Mouse (Mus musculus) embryonic stem cell, embryonic (primary cell): ENCODE results near the gene Flnc.

ENCODE experiments used
- CTCF ChIA-PET, 4 experiments: fragments of 300-600 bp in 2 of 4; fragments of 350-600 bp in 2 of 4; sonication (Branson Sonifier 250); formaldehyde crosslinking; loops; one replicate each; lab custom pipeline; 2022; ENCODE audit warnings: inconsistent platforms in 2 of 4; lab: Charles Lee
- POLR2A ChIA-PET, 4 experiments: fragments of 300-600 bp in 2 of 4; fragments of 350-600 bp in 2 of 4; sonication (Branson Sonifier 250); formaldehyde crosslinking; loops; one replicate each; lab custom pipeline; 2022; ENCODE audit warnings: antibody characterized with exemption in 4 of 4, inconsistent platforms in 1 of 4; lab: Charles Lee

Flnc gene

DNA sequence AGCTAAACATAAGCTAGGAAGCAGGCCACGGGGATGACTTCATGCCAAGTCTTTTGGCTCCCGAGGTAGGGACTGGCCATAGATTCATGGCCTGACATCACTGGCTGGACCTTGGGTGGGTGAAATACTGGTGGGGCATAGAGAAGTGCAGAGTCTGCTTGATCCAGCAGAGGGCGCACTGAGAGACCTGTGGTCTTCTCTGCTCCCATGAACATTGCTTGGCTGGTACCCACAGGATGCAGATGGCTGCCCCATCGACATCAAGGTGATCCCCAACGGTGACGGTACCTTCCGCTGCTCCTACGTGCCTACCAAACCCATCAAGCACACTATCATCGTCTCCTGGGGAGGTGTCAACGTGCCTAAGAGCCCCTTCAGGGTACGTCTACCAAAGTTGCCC lies 11.7 kb downstream of the Flnc start:
- CTCF ChIA-PET, result interaction anchor here in 3 of 4 experiments (0.6 to 1.8 kb wide), 6 partner anchors 9 to 72 kb away, joined by 3 to 5 read pairs (median 4); partner anchors contain the start of gene Atp6v1f (in 1 of the 3)
- POLR2A ChIA-PET, result interaction anchor here in 2 of 4 experiments (0.6 to 2.4 kb wide), 3 partner anchors 8 to 558 kb away, joined by 3 to 7 read pairs (median 3); no protein-coding TSS in a partner anchor

DNA sequence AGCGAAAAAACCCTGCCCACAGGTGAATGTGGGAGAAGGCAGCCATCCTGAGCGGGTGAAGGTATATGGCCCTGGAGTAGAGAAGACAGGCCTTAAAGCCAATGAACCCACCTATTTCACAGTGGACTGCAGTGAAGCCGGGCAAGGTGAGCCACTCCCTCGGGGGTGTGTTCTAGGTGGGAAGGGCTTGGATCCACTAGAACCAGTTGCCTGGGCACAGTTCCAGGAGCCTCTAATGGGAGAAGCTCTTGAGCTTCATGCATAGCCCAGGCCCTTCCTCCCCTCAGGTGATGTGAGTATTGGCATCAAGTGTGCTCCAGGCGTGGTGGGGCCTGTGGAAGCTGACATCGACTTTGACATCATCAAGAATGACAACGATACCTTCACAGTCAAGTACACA lies 12.3 kb downstream of the Flnc start:
- ChIA-PET CTCF (interaction anchor here in 2 of 4 experiments (1.1 to 1.8 kb wide), 2 partner anchors 11 to 72 kb away, joined by 3 to 5 read pairs; no protein-coding TSS in a partner anchor), POLR2A (interaction anchor here in 2 of 4 experiments (0.6 to 2.4 kb wide), 6 partner anchors 9 to 559 kb away, joined by 3 to 7 read pairs (median 4); partner anchors contain the start of gene Calu (in 1 of the 2))

DNA sequence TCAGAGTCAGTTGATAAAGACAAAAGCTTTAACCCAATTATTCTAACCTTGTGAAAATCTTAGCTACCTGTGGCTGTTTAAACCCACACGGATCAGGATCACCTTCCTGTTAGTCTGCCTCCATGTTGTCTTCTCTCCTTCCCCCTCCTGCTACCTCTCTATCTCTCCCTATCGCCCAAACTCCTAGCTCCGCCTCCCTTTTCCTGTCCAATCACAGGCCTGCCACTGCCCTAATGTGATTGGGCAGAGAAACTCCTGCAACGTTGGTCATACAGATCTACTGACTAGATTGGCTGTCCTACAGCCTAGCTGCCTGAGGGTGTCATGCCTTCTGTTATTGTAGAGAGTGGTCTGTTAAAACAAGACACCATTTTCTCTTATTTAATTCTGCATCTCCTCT lies 16.8 kb downstream of the Flnc start:
- ChIA-PET CTCF (interaction anchor here in 1 of 4 experiments (0.5 to 1.4 kb wide), 3 partner anchors 18 to 100 kb away, joined by 3 read pairs; no protein-coding TSS in a partner anchor), POLR2A (interaction anchor here in 3 of 4 experiments (0.6 to 4.4 kb wide), 20 partner anchors 7 to 230 kb away, joined by 3 to 36 read pairs (median 5); partner anchors contain the start of genes Atp6v1f (in 3 of the 3), Calu (in 2 of the 3), Ccdc136 (in 1 of the 3) and Flnc (in 1 of the 3))

DNA sequence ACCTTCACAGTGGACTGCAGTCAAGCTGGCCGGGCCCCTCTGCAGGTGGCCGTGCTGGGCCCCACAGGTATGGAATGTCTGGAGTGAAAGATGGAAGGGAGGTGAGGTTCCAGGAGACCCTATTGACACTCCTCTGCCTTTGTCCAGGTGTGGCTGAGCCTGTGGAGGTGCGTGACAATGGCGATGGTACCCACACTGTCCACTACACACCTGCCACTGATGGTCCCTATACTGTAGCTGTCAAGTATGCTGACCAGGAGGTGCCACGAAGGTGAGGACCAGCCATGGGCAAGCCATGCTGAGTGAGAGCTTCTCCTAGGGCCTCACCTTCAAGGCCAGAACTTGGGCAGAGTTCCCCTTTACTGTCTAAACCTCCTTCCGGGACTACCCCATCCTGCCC lies 17.6 kb downstream of the Flnc start:
- POLR2A ChIA-PET, result interaction anchor here in 3 of 4 experiments (0.6 to 4.4 kb wide), 10 partner anchors 10 to 218 kb away, joined by 3 to 36 read pairs (median 9); partner anchors contain the start of genes Atp6v1f (in 3 of the 3) and Flnc (in 1 of the 3)

DNA sequence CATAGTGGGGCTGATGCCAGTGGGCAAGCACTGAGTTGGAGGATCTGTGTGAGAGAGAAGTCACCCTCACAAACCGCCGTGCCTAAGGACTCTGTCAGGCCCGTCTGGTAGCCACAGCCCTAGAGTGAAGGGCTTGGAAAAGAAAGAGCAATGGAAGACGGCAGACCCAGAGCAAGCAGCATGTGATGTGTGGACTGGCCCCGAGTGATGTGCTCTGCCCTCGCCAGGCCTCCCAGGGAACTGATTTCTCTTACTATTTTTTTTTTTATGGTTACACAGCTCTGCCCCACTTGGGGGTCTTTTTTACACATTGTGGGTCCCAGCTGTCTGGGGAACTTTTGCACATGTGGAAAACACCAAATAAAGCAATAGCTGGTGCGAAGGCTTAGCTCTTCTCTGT lies 28.4 kb downstream of the Flnc start:
- ChIA-PET POLR2A (interaction anchor here in 2 of 4 experiments (0.5 to 2.4 kb wide), 5 partner anchors 9 to 152 kb away, joined by 3 to 9 read pairs (median 5); partner anchors contain the start of gene Tnpo3 (in 1 of the 2)), CTCF (interaction anchor here in 2 of 4 experiments (0.6 to 0.9 kb wide), 7 partner anchors 22 to 531 kb away, joined by 3 to 5 read pairs (median 3); no protein-coding TSS in a partner anchor)

More for the DNA sequence above, 17.6 kb downstream of the Flnc start:
- CTCF ChIA-PET, result no interaction called here

DNA sequence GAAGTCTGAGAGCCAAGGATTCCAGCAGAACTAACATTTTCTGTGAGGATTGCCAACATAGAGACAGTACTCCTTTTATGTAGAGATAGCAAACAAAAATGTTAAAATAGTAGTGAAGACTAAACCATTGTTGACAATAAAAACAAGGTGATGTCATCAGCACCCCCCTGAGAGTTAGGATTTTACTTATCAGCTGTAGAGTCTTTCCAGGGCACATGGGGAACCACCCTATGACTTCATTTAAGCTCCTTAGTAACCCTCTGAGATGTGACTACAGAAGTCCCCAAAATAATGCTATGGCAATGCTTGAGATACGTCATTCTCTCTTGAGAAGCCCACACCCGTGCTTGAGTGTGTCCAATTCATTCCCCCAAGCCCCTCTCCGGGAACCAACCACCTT lies 30.3 kb downstream of the Flnc start:
- CTCF ChIA-PET, result no interaction called here
- POLR2A ChIA-PET, result interaction anchor here in 1 of 4 experiments (2.1 kb wide), 1 partner anchor 10 kb away, joined by 8 read pairs; no protein-coding TSS in a partner anchor

DNA sequence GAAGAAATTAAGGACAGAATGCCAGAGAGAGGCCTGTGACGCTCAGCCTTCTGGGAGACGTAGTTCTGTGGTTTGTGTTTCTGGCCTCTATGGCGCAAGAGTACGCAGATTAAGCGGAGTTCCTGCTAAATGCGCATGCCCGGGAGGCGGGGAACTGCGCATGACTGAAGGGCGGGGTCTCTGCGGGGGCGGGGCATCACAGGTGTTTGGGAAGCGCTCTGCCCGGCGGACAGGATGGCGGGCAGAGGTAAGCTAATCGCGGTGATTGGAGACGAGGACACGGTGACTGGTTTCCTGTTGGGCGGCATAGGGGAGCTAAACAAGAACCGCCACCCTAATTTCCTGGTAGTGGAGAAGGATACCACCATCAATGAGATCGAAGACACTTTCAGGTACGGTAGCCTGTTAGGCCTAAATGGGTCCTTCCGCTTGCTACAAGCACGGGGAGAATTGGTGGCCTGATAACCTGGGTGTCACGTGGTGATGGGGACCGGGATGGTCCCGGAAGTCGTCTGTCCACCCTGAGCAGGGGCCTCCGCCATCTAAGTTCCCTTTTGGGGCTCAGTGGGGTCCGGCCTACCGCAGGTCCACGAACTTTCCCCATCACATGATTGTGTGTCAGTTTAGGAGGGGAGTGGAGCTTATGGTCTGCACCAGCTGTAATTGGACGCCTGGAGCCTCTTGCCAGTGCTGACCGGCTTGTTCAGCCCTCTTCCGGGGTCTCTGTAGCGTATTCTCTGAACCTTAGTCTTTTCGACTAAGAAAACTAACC lies 34.7 kb downstream of the Flnc start, which contains the start of gene Atp6v1f:
Atp6v1f (plus strand) TSS at position 136 of the 772 bp plus-strand sequence.
- POLR2A ChIA-PET, result interaction anchor here in 3 of 4 experiments (0.6 to 1.9 kb wide), 26 partner anchors 9 to 449 kb away, joined by 3 to 14 read pairs (median 4); partner anchors contain the start of genes Calu (in 2 of the 3), Hilpda (in 1 of the 3), Impdh1 (in 1 of the 3) and Strip2 (in 1 of the 3)
- CTCF ChIA-PET, result interaction anchor here in 3 of 4 experiments (0.6 to 1.8 kb wide), 6 partner anchors 17 to 340 kb away, joined by 3 to 6 read pairs (median 4); no protein-coding TSS in a partner anchor

DNA sequence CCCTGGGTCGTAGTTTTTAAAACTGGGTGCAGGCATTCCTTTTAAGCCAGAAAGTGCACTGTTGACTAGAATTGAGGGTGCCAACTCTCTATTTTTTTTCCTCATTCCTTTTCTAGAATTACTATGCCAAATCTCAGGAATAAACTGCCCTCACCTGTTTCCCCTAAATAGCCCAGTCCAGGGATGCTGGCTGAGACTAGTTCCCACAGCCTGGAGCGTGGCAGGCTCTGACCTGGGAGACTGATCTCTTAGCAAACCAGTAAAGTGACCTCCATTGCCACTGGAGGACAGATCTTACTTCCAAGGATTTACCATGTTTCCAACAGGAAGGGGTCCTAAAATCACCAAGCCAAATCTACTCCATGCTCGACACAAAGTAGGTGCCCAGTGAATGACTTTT lies 35.8 kb downstream of the Flnc start:
- ChIA-PET POLR2A (interaction anchor here in 2 of 4 experiments (0.6 to 1.9 kb wide), 15 partner anchors 9 to 253 kb away, joined by 3 to 13 read pairs (median 5); partner anchors contain the start of genes Calu (in 1 of the 2) and Impdh1 (in 1 of the 2)), CTCF (interaction anchor here in 2 of 4 experiments (1.1 to 1.8 kb wide), 2 partner anchors 19 to 25 kb away, joined by 3 to 4 read pairs; no protein-coding TSS in a partner anchor)

DNA sequence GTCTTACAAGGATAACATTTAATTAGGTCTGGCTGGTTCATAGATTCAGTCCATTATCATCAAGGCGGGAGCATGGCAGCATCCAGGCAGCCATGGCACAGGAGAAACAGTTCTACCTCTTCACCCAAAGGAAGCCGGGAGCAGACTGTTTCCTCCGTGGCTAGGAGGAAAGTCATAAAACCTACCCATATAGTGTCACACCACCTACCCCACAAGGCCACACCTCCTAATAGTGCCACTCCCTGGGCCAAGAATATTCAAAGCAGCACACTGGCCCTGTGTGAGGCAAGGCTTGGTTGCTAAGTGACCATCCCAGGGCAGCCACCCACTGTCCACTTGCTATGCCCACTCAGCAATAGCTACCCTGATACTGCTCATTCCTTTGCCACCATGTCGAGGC lies 38.1 kb downstream of the Flnc start, which contains the start of gene Atp6v1fnb:
Atp6v1fnb (plus strand) TSS at position 301 of the 400 bp plus-strand sequence.
- ChIA-PET POLR2A (no interaction called here), CTCF (no interaction called here)

DNA sequence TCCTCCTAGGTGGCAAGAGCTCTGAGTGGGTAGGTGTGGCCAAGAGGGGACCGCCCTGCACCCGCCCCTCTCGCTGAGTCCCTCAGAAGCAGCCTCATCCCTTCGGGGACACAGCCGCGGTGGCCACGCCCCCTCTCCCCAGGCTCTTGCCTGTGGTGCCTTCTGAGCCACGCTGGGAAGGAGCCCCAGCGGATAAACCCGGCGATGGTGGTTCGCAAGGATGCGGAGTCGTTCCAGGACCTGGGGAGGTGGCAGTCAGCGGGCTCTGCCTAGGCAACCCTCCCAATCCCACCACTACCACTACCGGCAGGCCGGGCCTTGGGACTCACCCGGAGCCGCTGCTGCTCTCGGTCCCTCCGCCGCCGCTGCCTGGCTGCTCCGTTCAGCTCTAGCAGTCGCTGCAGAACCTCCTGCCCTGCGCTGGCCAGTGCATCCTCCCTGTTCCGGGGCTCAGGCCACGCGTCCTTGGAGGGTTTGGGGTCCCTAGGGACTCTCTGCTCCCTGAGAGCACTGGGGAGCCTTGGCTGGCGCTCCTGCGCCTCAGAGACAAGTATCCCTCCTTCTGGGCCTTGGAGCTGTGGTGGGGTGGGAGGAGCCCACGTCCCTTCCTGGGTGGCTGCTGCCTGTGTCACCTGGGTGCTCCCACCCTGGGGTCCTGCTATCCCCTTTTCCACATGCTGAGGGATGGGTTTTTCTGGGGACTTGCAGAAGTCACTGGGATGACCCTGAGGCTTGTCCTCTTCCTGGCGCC lies 41.1 kb downstream of the Flnc start:
- ChIA-PET POLR2A (interaction anchor here in 3 of 4 experiments (0.7 to 2.9 kb wide), 37 partner anchors 9 to 826 kb away, joined by 3 to 16 read pairs (median 4); partner anchors contain the start of genes Calu (in 3 of the 3), Irf5 (in 2 of the 3), Hilpda (in 1 of the 3) and Rbm28 (in 1 of the 3)), CTCF (interaction anchor here in 2 of 4 experiments (0.7 to 2.1 kb wide), 10 partner anchors 10 to 385 kb away, joined by 3 to 9 read pairs (median 3); no protein-coding TSS in a partner anchor)

DNA sequence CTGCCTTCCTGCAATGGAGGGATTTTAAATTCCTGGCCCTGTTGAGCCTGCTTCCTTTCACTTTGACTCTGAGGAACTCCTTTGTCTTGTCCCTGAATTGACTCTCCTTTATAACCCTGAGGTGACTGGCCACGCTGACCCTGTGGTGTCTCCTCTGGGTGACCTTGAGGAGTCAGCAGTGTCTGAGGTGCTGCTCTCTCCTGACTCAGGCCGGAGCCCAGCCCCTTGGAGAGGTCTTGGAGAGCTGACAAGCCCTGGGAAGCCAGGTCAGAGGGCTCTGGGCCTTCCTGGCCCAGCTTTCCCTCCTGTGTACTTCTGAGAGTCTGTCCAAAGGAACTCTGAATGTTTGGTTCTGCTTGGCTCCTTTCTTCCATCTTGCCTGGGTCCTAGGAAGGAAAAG lies 41.7 kb downstream of the Flnc start:
- ChIA-PET CTCF (interaction anchor here in 1 of 4 experiments (1.1 to 2.1 kb wide), 4 partner anchors 10 to 71 kb away, joined by 3 to 9 read pairs (median 6); no protein-coding TSS in a partner anchor), POLR2A (interaction anchor here in 3 of 4 experiments (1.3 to 2.9 kb wide), 17 partner anchors 9 to 310 kb away, joined by 3 to 16 read pairs (median 6); partner anchors contain the start of genes Calu (in 1 of the 3) and Rbm28 (in 1 of the 3))

DNA sequence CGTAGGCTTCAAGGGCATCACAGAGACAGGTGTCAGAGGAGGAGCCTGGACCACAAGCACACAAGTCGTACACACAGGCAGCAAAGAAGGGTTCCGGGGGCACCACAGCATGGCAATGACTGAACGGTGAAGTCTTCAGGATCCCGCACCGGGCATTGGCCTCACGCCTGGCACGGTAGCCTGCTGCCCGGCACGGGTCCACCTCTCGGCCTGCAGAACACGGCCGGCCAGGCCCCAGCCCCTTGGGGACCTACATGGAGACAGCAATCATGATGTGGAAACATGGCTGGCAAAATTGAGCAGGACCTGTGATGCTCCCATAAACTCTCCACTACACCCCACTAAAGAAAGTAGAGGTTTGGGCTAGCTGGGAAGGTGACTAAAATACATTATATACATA lies 49.6 kb downstream of the Flnc start:
- POLR2A ChIA-PET, result interaction anchor here in 1 of 4 experiments (2.2 kb wide), 1 partner anchor 8 kb away, joined by 8 read pairs; no protein-coding TSS in a partner anchor
- CTCF ChIA-PET, result no interaction called here

DNA sequence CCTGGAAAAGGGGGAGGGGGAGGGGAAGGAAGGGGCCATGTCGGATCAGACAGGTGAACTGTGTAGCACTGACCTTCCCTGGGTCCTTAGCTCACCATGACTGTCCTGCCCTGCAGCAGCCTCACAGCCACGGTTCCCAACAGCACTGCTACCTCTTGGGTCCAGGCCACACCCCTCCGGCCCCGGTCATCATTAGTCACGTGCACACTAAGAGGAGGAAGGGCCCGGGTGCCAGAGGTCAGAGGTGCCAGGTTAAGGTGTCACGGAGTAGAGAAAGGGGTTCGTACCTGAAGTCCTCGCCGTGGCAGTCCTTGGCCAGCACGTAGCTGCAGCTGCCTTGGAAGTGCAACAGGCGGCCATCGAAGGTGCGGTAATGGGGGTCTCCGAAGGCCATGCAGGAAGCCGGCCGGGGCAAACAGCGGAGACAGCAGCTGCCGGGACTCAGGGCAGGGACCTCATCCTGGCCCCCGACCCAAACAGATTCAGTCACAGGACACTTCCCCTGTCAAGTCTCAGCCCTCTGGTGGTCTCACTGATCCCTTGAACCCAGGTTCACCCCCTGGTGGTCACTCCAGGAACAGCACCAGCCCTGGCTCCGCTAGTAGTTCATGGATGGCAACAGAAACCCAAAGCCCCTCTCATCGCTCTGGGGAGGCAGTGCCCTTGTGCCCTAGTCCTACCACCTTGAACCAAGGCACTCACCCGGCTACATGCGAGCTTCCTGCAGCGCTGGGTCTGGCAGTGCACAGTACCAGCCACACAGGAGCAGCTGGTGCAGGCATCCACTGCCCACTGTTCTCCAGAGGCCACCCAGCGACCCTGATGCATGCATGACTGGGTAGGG lies 51.9 kb downstream of the Flnc start:
- ChIA-PET POLR2A (interaction anchor here (0.6 to 3.6 kb wide), 20 partner anchors 8 to 1940 kb away, joined by 3 to 14 read pairs (median 4); partner anchors contain the start of genes Atp6v1f (in 2 of the 4), Calu (in 1 of the 4) and Rbm28 (in 1 of the 4)), CTCF (interaction anchor here (0.5 to 1.9 kb wide), 25 partner anchors 9 to 873 kb away, joined by 3 to 13 read pairs (median 4); partner anchors contain the start of gene Ccdc136 (in 1 of the 4))

DNA sequence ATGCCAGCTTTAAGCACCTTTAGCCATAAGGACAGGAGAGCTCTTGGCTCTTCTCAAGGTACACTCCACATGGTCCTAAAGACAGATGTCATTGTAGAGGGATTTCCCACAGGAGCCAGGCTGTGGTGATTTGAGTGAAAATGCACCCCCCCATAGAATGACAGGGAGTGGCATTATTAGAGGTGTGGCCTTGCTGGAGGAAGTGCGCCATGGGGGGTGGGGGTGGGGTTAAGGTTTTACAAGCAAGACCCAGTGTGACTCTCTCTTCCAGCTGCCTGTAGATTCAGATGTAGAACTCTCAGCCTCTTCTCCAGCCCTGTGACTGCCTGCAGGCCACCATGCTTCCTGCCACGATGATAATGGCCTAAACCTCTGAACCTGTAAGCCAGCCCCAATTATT lies 52.9 kb downstream of the Flnc start:
- ChIA-PET CTCF (interaction anchor here in 3 of 4 experiments (0.6 to 1.9 kb wide), 13 partner anchors 10 to 280 kb away, joined by 3 to 10 read pairs (median 4); no protein-coding TSS in a partner anchor), POLR2A (interaction anchor here in 3 of 4 experiments (0.5 to 3.6 kb wide), 14 partner anchors 9 to 1941 kb away, joined by 3 to 14 read pairs (median 5); partner anchors contain the start of gene Atp6v1f (in 1 of the 3))

DNA sequence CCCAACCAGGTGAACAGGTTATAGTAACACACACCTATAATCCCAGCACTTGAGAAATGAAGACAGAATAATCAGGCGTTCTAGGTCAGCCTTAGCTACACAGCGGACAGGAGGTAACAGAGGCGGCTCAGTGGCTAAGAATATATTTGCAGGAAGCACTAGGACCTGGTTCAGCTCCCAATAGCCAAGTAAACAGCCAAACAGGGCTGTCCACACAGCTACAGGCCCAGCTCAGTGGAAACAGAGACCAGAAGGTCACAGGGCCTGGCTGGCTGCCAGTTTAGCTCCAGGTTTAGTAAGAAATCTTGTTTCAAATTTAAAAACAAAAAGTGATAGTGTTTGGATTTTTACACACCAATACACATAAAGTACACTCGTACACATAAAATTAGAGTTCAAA lies 61.0 kb downstream of the Flnc start:
- POLR2A ChIA-PET, result interaction anchor here in 1 of 4 experiments (1.2 kb wide), 1 partner anchor 26 kb away, joined by 3 read pairs; the partner anchor contains the start of gene Atp6v1f
- CTCF ChIA-PET, result interaction anchor here in 1 of 4 experiments (1.4 kb wide), 1 partner anchor 9 kb away, joined by 5 read pairs; no protein-coding TSS in a partner anchor
